Mouse (Mus musculus) G1E (cell line): Measurements from ENCODE around the gene Cul5. TPM values are rescaled to one million over a fixed set of nuclear protein-coding genes. Genes with fewer than 3 reads are reported as not detected.

ENCODE experiments used
- ATAC-seq: 2 replicates; pipeline ENCODE4 v1.8.0; 2016; ENCODE audit warnings: mild to moderate bottlenecking; ENCODE audit not compliant: insufficient number of reproducible peaks, poor library complexity, low FRiP score, severe bottlenecking; ENCODE audit errors: extremely low read depth
- DNase-seq: peaks from one replicate; pipeline ENCODE4 v3.0.0; 2012; ENCODE audit warnings: low spot score
- H3K27me3 ChIP-seq: 2 replicates; pipeline ENCODE4 v1.6.1; 2012; ENCODE audit warnings: mild to moderate bottlenecking, low read length, inconsistent platforms; ENCODE audit not compliant: insufficient read depth
- H3K36me3 ChIP-seq: replicated peaks from 2 replicates; pipeline ENCODE3; 2012; ENCODE audit warnings: mild to moderate bottlenecking, inconsistent platforms
- H3K4me1 ChIP-seq: 2 replicates; pipeline ENCODE4 v1.6.1; 2012; ENCODE audit warnings: low read depth, low read length, inconsistent platforms, mixed read lengths; ENCODE audit not compliant: insufficient read depth
- H3K4me3 ChIP-seq: 2 replicates; pipeline ENCODE4 v1.5.1; 2012; ENCODE audit warnings: low read depth, mild to moderate bottlenecking, inconsistent platforms, low read length, moderate library complexity, mixed read lengths
- H3K9me3 ChIP-seq: replicated peaks from 2 replicates; pipeline ENCODE4 v1.6.1; 2012; ENCODE audit warnings: inconsistent platforms
- CTCF ChIP-seq: IDR thresholded peaks from 2 replicates; pipeline ENCODE4 v1.5.1; 2012; ENCODE audit warnings: low read depth, low read length, inconsistent platforms, mixed read lengths
- GATA1 ChIP-seq: IDR thresholded peaks from 2 replicates; pipeline ENCODE4 v1.6.1; 2012; ENCODE audit warnings: borderline replicate concordance, low read length, inconsistent platforms, mixed read lengths
- GATA2 ChIP-seq: IDR thresholded peaks from 2 replicates; pipeline ENCODE4 v1.6.1; 2012; ENCODE audit warnings: low read depth, low read length, inconsistent platforms, borderline replicate concordance
- POLR2AphosphoS5 ChIP-seq: IDR thresholded peaks from 2 replicates; pipeline ENCODE4 v1.6.1; 2012; ENCODE audit warnings: low read depth, low read length, inconsistent platforms; ENCODE audit not compliant: insufficient replicate concordance
- TAL1 ChIP-seq: conservative IDR thresholded peaks from 2 replicates; pipeline ENCODE4 v1.6.1; 2012; ENCODE audit warnings: low read depth, low read length, inconsistent platforms, mixed read lengths
- polyA plus RNA-seq: library from polyadenylated mRNA; stranded (reverse); fragments of >175 nt; gene quantifications from 2 replicates; pipeline ENCODE4 v1.2.3, GENCODE M21; 2012
- total RNA-seq, 2 experiments: library from RNA; stranded (forward) in 1 of 2; stranded (reverse) in 1 of 2; fragments of 200-1000 nt in 1 of 2; fragments of >200 nt in 1 of 2; fragmentation: Nextera tagmentation in 1 of 2; gene quantifications; 2 replicates each; pipeline ENCODE4 v1.2.3; 2014 to 2017

Gene Cul5
- total and polyA plus RNA-seq, 3 experiments, result 6.5 to 60.9 (median 44.8) TPM

DNA sequence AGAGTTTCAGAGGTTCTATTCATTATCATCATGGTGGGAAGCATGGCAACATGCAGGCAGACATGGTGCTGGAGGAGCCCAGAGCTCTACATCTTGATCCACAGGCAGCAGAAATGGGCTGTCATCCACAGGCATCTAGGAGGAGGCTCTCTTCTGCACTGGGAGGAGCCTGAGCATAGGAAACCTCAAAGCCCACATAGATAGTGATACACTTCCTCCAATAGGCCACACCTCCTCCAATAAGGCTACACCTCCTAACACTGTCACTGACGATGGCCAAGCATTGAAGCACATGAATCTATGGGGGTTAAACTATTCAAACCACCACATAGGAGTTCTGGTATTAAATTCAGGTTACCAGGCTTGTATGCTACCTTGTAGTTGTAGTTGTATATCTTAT lies 23.9 kb upstream of the Cul5 start:
- Histone ChIP-seq H3K4me3 (no peak overlapping the region), H3K4me1 (0 out of 2 replicates have a peak, but pooled peaks cover 2% of the 10 kb centered on the region), H3K9me3 (no peaks in the 10 kb centered on the region), H3K27me3 (peaks cover 3% of the 10 kb centered on the region; the same call in 1 of the 2 replicates), H3K36me3 (no peaks in the 10 kb centered on the region)
- ATAC-seq, result no peak
- no peak for DNase-seq
- TF ChIP-seq GATA2 (no peak), CTCF (no peak), POLR2AphosphoS5 (no peak)

DNA sequence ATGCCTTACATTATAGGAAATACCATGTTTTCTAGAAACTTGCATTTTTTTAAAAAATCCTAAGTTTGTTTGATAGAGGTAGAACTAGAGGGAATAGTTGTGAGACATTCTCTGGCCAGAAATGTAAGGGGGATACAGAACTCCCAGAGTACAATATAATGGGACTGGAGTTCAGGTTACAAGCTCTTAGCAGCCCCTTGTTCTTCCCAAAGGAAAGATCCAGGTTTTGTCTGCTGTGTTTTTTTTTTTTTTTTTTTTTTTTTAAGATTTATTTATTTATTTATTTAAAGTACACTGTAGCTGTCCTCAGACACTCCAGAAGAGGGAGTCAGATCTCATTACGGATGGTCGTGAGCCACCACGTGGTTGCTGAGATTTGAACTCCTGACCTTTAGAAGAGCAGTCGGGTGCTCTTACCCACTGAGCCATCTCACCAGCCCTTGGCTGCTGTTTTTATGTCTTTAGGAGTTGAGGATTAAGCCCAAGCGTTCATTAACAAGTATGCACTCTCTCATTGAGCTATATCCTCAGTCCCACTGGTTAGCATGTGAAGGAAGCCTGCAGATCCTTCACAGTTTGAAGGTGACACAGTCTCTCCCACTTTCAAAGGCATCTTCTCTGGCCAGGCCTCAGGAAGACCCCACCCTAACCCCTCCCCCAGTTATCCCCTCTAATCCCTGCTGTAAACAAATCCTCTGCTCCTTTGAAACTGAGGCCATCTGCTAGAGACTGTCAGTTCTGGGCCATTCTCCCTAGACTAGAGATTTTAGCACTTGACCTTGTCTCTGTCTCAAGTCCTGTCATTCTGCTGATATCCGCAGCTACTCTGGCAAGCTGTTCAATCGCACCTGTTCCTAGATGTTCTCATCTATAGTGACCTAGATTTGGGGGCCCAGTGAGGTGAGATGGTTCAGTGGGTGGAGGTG lies 22.2 kb upstream of the Cul5 start:
- Histone ChIP-seq H3K9me3 (no peaks in the 10 kb centered on the region), H3K36me3 (no peaks in the 10 kb centered on the region), H3K27me3 (peaks cover 9% of the 10 kb centered on the region), H3K4me3 (no peak overlapping the region), H3K4me1 (0 out of 2 replicates have a peak, but pooled peaks cover 2% of the 10 kb centered on the region)
- no peak for ATAC-seq
- no peak for DNase-seq
- TF ChIP-seq TAL1 (no peak), CTCF (no peak), GATA1 (no peak), POLR2AphosphoS5 (no peak), GATA2 (no peak)

DNA sequence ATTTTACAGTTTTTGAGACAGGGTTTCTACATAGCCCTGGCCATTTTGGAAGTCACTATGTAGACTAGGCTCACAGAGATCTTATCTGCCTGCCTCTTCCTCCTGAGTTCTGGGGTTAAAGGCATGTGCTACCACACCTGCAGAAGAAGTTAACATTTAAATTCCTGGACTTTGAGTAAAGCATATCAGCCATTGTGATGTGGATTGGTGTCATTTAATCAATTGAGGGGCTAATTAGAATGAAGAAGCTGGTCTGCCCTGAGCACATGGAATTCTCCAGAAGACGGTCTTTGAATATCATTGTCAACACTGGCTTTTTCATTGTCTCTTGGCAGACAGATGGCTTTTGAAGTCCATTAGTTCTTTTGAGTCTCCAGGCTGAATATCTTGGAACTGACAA lies 11.0 kb upstream of the Cul5 start:
- TF ChIP-seq POLR2AphosphoS5 (no peak), GATA1 (no peak), GATA2 (no peak), TAL1 (no peak), CTCF (no peak)
- Histone ChIP-seq H3K4me3 (no peak overlapping the region), H3K4me1 (no peaks in the 10 kb centered on the region), H3K36me3 (no peaks in the 10 kb centered on the region), H3K9me3 (no peaks in the 10 kb centered on the region), H3K27me3 (no peaks in the 10 kb centered on the region)
- ATAC-seq, result no peak
- DNase-seq, result no peak

DNA sequence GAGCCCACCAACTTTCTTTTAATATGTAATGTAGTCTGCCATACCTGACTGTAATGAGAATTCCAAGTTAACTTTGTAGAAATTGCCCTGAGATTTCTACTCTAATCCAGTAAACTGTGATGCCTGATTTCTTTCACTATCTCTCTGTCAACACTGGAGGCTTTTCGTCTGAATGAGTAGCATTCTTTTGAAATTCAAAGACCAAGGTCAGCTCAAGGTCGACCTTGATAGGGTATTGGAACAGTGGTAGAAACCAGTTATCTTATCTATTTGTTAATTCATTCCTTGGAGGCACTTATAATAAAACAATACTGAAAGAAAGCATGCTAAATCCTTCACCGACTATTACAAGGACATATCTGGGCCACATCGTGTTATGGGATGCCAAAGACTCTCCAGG lies 7.1 kb upstream of the Cul5 start:
- ATAC-seq, result no peak
- Histone ChIP-seq H3K27me3 (no peaks in the 10 kb centered on the region), H3K4me1 (no peaks in the 10 kb centered on the region), H3K4me3 (no peak overlapping the region), H3K36me3 (peaks cover 6% of the 10 kb centered on the region), H3K9me3 (no peaks in the 10 kb centered on the region)
- DNase-seq, result no peak
- TF ChIP-seq GATA1 (no peak), CTCF (no peak), GATA2 (no peak), POLR2AphosphoS5 (no peak), TAL1 (no peak)

DNA sequence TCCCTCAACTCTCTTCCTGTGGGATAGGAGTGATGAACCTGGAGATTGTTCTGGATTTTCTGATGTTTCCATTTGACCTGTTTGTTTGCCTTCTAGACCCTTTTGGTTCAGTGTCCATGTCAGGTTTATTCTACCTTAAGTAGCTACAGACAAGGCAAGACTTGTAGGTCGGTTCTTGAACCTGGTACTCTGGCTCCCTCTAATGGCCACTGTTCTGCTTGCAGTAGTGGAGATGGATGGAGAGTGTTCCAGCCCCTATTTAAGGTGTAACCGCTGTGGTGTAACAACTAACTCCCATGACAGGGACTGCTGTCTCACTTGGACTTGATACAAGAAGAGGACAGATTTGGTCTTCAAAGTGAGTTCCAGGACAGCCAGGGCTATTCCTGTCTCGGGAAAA lies 3.8 kb upstream of the Cul5 start:
- Histone ChIP-seq H3K4me3 (no peak overlapping the region), H3K27me3 (no peaks in the 10 kb centered on the region), H3K9me3 (no peaks in the 10 kb centered on the region), H3K36me3 (peaks cover 16% of the 10 kb centered on the region), H3K4me1 (0 out of 2 replicates have a peak, but pooled peaks cover 6% of the 10 kb centered on the region)
- TF ChIP-seq GATA1, result no peak
- peak; percentile 65 for TF ChIP-seq CTCF
- peak; percentile 45; the same call in 1 of the 2 replicates for ATAC-seq
- peak; percentile 30 for DNase-seq

DNA sequence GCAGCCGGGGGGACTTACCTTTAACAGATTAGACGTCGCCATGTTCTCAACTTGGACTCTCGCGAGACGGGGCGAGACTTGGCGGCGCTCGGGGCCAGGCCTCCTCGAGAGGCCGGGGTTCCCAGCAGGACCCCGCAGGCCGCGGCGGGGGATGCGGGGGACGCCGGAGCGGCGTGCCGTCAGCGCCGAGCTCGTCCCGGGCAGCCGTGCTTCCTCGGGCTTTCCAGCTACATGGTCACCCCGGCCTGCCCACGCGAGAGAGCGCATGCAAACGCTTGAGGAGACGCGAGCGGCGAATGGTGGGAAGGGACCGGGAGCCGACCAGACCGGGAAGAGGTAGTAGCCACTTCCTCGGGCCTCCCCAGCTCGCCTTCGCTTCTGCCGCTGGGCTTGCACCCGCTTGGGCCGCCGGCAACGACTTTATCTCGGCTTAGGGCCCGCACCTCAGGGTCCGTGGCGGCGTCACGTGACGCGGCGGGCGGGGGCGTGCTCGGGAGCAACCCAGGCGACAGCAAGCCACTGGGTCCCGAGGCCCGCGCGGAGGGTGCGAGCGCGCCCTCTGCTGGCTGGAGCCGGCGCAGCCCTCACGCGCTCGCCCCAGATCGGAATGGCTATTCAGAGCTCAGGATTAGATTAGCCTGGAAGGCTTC lies 2.7 kb downstream of the Cul5 start:
- DNase-seq (peak; percentile 95), ATAC-seq (peak; percentile 54; the same call in 1 of the 2 replicates)
- Histone ChIP-seq H3K27me3 (no peaks in the 10 kb centered on the region), H3K9me3 (no peaks in the 10 kb centered on the region), H3K4me1 (peaks cover 33% of the 10 kb centered on the region), H3K4me3 (peak overlapping the region; percentile 96), H3K36me3 (peaks cover 25% of the 10 kb centered on the region)
- TF ChIP-seq CTCF (peak; percentile 70; the same call in 1 of the 2 replicates), TAL1 (no peak), GATA2 (no peak), POLR2AphosphoS5 (no peak), GATA1 (no peak)
